Mouse (Mus musculus) cerebellum, adult 2 months (tissue): ENCODE data around the gene Pcyt1b.

Source experiments
- CTCF ChIP-seq: fragments of 200-500 bp; IDR thresholded peaks from 2 replicates; pipeline ENCODE4 v1.5.1; 2011; ENCODE audit warnings: low read depth, mild to moderate bottlenecking, control low read depth, low read length, moderate library complexity, borderline replicate concordance; ENCODE audit not compliant: insufficient read depth
- POLR2A ChIP-seq: fragments of 200-500 bp; IDR thresholded peaks from 2 replicates; pipeline ENCODE4 v1.6.1; 2011; ENCODE audit warnings: low read length, control low read depth, borderline replicate concordance; ENCODE audit not compliant: insufficient read depth

- TF ChIP-seq CTCF, result no peak
- TF ChIP-seq POLR2A, result no peak
These were observed 36.0 kb downstream of the Pcyt1b start for GRCm38 (mm10) chrX:93690672-93691071.
